Mouse (Mus musculus) right cerebral cortex, postnatal 36 days (tissue): Measurements from ENCODE around the gene Cyfip2.
A peak's percentile ranks its signal among the peaks of the same experiment; 100 is the strongest.

Experiments
- DNase-seq, 2 experiments: peaks; one replicate each; pipeline ENCODE4 v3.0.0; 2022; ENCODE audit warnings: low spot score in 2 of 2, mixed read lengths in 1 of 2

Cyfip2 gene

DNA sequence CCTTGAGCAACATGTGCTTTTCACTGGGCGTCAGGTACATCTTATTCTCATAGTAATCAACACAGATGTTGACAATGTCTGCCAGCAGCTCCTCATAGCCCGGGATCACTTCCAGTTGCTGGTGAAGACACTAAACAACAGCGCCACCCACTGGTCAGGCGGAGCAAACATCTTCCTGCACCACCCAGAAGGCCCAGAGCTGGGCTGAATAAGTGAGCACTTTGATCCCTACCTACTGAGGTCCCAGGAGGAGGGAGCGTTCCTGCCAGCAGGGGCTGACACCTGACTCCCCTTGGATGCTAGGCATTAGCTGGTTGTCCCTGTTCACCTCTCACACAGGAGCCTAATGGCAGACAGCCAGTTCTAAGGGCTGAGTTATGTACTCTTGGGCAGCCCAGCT is 35.9 kb downstream of the Cyfip2 start:
- no peak for DNase-seq

DNA sequence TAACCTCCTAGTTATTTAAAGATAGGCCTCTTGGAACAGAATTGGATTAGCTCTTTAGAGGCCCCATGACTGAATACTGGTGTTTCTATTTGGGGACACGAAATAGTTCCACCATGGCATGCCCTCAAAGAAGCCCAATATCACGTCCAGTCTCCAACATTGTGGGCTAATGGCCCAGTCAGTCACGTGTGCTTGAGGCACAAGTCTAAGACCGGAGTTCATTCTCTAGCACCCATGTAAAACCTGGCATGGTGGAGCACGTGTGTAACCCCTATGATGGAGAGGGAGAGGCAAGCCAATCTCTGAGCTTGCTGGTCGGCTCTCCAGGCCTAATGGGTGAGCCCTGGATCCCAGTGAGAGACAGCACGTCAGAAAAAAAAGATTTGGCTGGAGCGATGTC is 36.5 kb downstream of the Cyfip2 start:
- no peak for DNase-seq

DNA sequence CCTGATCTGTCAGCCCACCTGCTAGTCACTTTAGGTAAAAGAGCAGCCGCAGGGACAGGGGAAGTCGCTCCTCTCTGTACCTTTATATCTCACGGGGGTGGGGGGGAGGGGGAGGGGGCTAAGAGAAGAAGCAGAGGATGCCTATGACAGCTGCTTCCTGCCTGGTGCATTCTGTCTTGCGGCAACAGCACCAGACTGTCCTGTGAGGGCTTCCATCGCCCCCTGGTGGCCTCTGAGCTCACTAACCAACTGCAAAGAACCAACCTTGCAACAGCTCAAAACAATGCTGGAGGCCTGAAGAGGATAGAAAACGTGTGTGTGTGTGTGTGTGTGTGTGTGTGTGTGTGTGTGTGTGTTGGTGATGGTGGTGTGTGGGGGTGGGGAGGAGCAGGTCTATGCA is 37.4 kb downstream of the Cyfip2 start:
- peak; percentile 58 to 70 for DNase-seq

DNA sequence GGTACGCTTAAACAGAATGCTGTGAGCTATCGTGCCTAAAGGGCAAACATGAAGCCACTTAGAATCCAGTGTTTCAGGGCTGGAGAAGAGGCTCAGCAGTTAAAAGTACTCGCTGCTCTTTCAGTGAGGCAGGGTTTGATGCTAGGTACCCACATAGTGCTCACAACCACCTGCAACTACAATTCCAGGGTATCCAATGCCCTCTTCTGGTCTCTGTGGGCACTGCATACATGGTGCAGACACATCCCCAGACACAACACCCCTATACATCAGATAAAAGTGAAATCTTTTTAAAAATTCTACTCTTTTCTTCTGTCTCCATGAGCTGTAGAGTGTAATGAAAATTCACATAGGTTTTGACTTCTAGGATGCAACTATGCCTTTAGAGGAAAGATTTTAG is 38.7 kb downstream of the Cyfip2 start:
- DNase-seq = no peak

DNA sequence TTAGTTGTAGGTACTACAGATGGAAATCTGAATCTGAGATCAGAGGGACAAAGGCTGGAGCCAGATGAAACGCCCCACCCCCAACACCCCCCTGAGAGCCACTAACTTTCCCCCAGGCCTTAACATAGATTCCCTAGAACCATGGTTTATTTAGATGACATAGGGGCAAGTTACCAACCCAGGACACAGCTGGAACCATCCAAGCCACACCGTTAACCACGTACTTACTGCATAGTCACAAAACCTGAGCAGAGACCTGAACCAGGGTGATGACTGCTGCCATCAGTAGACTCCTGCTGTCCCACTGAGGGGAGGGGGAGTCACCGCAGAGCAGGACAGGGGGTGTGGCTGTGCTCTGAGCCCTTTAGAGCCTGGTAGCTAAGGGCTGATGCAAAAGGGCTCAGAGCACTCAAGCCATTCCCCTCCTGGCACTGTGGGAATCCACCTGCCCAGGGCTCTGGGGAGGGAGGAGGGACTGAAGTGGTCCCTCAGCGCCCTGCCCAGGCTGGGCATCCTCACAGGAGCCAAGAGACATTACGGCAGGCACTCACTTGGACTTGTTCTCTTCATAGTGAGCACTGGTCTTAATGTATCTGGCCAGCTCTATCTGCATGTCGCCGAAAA is 40.5 kb downstream of the Cyfip2 start:
- DNase-seq = no peak

DNA sequence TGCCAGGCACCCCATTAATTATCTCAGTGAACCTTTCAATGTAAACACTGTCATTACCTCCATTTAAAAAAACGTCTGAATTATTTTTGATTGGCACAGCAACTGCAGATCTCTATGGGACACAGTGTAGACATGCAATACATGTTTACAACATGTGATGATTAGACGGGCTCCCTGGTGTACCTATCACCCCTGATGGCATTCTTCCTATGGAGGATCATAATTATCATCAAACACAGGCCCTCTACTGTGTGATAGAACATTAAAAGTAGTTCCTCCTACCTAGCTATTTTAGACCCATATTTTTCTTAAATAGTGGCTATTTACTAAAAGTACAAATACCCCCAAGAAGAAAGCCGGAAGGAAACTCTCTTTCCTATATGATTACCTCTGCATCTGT is 42.8 kb downstream of the Cyfip2 start:
- DNase-seq = no peak

DNA sequence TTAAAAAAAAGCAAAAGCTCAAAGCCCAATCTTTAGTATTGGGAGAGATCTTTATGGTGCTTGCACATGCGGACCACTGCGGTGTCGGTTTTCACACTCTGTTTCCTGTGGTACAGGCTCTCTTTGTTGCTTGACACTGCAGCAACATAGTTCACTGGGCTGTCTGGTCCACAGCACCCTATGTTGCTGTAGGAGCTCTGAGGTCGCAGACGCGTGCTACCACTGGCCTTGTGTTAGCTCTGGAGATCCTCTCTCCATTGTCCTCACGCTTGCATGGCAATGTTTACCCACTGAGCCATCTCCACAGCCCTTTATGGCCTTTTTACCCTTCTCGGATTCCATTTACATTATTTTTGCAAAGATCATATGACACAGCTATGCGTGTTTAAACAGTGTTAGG is 43.3 kb downstream of the Cyfip2 start:
- DNase-seq = no peak

DNA sequence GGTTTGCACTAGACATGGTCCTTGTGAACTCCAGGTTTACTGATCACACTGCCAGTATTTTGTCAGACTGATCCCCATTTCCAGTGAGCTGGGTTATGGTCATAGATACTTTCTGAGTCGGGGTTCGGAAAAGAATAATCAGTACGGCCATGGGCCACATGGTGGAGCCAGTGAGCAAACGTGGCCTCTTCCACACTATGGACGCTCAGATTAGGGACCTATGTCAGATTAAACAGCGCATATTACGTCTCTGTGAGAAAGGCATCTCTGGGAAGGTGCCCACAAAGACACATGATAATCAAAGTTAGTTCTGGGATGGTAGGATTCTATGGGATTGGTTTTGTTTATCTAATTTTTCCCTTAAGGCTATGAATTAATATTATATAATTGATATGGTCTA is 43.7 kb downstream of the Cyfip2 start:
- DNase-seq = peak in 1 of 2 experiments; percentile 43

DNA sequence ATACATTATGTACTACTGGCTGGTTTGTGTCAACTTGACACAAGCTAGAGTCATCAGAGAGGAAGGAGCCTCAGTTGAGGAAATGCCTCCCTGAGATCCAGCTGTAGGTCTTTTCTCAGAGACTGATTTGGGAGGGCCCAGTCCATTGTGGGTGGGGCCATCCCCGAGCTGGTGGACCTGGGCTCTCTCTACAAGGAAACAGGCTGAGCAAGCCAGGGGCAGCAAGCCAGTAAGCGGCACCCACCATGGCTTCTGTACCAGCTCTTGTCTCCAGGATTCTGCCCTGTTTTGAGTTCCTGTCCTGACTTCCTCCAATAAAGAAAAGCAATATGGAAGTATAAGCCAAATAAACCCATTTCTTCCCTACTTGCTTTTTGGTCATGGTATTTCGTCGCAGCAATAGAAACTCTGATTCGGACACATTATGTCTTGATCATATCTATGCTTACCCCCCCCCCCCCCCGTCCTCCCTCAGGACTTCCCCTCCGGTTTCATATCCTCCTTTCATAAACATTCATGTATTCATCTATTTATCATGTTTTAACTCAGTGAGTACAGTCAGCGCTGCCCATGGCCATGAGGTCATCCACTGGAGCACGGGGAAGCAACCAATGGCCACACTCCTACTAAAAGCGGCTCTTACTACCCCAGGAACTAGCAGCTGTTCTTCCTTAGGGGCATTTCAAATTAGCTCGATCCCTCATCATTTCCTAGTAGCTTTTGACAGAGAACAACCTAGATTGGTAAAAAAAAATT is 47.5 kb downstream of the Cyfip2 start:
- DNase-seq = no peak

DNA sequence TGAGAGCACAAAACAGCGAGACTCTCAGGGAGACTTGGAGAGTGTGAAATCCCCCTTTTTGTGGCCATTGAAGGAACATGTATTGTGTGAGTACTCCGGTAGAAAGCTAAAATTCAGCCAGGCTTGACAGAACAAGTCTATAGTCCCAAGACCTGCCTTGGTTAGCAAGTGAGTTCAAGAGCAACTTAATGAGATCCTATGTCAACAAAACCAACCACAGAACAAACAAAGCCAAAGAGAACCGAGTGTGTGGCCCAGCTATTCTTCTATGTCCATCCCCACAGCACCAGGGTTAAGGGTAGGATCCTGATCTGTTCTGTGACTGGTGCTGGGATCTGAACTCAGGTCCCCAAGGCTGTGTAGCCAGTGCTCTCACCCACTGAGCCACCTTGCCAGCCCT is 48.1 kb downstream of the Cyfip2 start:
- DNase-seq = no peak

DNA sequence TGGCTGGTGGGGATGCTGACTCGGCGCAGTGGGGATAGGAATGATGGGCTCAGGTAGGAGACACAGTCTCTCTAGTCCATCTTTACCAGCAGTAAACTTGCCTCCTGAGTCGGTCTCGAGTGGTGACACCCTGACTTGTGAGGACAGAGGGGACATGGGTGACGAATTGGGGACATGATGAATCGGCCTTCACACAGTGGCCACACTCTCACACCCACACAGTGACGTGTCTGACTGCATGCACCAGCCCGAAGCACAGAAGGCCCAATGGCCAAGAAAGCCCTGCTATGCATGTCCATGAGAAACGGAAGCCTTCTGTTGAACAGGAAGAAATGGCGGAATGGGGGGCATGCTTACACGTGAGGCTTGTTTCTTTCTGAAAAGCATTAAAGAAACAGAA is 49.4 kb downstream of the Cyfip2 start:
- DNase-seq = no peak

DNA sequence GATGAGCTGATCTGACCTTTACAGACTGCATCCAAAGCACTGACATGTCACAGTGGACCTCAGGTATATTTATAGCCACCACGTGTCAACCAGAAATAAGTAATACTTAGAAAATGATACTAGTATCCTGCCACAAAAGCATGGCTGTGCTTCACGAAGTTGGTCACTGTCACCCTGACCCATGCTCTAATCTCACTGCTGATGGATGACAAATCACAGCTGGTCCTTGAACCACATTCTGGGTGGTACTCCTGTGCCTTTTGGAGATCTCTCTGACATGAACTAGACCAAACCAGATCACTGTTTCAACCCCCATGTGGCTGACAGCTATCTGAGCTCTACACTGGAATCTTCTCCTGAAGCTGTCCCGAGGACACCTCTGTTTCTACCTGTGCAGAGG is 49.8 kb downstream of the Cyfip2 start:
- no peak for DNase-seq

DNA sequence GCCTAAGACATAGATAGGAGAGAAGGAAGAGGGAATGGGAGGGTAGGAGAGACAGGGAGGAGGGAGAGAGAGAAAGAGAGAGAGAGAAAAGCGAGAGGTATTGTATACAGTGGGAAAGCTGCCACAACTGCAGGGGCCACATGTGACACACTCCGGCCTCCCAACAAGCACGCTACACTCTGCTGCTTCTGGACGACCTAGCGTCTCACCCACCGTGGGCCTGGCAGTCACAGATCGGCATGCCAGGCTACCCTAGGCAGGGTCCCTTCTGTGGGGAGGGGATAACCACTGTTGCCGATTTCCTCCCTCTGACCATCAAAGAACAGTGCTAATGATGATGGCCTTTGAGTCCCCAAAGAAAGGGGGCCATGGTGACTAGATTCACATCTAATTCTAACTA is 53.9 kb downstream of the Cyfip2 start:
- DNase-seq = no peak

DNA sequence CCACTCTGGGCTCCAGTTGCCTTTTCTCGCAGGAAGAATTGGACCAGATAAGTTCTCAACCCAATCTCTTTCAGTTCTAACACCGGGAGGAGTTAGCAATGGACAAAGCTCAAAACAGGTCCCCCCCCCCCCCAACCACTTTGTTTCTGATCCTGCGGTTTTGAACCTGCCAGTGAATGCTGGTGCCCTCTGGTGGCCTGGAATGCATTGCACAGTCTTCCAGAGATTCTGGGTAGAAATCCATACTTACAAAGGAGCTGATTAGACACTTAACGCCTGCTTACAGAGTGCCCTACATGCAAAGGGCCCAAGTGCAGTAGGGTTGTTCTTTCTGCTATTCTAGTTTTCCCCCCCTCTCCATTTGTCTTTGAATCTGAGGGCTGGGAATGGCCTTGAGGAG is 54.5 kb downstream of the Cyfip2 start:
- no peak for DNase-seq

DNA sequence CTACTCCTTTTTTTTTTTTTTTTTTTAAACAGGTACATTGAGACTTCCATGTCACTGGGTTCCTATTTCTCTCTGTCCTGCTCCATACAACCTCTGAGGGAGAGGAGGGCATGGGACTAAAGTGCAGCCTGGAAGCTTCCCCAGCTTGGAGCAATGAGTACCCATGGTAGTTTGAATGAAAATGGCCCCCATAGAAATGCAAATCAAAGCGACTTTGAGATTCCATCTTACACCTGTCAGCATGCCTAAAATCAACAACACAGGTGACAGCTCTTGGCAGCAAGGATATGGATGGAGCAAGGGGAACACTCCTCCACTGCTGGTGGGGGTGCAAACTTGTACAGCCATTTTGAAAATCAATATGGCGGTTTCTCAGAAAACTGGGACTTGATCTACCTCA is 57.4 kb downstream of the Cyfip2 start:
- DNase-seq = no peak

DNA sequence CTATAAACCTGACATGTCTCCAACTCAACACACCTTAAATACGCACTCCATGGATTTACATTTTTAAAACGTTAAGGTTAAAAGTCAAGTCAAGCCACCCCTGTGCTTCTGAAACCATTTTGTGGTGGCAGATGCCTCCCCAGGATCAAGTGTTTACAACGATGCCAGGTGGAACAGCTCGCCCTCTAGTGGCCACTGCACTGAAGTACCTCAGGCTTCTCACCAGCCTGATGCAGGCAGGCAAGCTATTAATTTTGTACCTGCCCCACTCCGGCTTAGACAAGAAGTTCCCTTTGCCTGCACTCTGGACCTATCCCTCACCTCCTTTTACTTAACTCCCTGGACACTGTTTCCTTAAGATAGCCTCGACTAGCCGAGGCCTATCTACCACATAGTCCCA is 60.7 kb downstream of the Cyfip2 start:
- peak; percentile 54 to 57 for DNase-seq

DNA sequence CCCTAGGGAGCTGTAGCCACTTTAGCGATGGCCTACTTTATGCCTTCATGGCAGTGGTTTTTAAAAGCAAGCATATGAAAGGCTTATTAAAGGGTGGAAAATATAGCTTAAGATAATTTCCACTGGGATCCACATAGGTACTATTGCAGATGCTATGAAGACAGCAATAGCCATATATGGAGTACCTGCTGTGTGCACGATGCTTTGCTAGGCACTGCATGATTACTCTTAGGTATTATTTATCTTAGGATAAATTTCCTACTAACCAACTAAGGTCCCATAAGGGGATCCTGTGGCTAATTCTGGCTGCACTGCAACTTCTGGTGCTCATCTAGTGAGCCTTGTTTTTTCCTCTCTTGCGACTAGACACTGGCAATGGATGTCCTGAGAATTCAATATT is 64.3 kb downstream of the Cyfip2 start:
- DNase-seq = no peak

DNA sequence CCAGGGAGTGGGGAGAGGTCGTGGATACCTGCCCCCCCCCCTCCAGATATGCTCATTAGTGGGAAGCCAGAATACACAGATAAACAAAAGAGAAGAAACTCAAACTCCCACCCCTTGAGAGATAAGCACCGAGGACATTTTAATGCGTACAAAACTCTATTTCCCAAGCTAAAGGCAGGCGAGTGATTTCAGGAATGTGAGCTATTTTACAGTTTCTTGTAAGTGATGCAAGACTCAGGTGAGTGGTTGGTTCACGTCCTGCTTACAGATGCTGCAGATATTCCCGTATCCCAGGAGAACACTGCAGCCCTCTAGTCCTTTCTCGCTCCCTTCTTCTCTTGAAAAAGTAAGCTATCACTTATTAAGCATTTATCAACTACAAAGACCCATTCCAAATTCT is 66.3 kb downstream of the Cyfip2 start:
- no peak for DNase-seq

DNA sequence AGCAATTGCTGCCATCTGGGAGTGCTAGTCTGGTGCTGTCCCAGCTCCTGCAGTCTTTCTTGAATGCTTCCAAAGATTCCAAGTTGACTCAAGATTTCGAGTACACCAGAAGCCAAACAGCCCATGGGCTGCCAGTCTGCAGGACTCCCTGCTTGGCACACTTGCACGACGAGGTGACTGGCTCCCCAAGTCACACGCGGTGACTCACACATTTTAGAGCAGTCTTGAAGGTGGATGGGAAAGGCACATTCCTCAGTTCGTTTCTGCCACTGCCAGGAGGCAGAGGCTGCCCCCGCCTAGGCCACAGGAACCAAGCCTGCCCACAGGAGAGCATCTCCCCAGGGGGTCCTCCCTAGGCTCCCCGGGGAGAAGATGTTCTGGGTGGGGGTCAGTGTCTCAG is 66.7 kb downstream of the Cyfip2 start:
- peak; percentile 51 to 65 for DNase-seq

DNA sequence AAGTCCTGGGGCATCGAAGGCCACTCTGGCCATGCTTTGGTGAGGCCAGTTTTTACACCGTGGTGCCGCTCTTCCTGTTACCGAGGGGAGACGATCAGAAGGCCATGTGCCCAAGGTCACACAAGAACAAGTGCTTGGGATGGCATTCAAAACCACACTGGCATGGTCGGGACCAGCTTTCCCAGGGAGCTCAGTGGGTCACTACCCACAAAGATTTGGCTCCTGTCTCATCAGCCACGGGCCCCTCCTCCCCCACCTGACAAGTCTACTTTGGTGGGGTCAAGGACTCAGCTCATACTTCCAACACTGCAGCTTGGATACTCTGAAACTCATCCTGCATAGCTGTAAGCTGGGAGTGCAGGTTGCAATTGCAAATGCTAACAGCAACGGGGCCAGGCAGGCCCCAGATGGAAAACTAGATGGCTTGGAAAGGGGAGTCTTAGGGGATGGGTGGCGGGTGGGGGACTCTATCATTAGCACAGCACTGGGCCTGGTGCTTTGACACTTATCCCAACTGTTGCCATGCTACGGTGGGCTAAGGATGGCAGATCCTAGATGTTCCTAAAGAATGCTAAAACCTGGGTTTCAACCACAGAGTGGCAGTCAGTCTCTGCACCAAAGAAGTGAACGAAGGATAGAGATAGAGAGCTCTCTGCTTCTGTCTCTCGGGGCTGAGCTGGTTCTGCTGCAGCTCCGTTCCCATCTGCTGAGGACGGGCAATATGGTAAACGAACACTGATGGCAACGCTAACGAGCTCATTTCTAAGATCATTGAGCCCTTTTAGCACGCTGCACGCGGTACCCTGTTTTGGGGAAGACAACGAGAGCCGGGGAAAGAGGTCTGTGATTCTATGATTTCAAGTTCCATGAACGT is 67.7 kb downstream of the Cyfip2 start:
- DNase-seq = no peak

DNA sequence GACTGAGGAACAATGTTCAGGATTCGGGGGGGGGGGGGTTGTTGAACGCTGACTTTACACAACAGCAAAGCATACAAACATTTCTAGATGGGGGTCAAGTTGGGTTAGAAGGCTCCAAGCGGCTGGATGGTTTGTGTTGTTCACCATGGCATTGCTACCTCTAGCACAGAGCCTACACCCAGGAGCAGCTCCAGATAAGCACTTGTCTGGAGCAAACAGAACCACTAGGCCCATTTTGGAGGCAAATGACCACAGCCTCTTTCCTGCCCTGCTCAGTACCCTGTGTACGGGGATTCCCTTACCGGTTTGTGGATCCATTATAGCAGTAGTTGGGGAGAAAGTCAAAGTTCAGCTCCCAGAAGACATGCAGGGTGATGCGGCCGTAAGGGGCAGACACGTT is 70.7 kb downstream of the Cyfip2 start:
- DNase-seq = no peak

DNA sequence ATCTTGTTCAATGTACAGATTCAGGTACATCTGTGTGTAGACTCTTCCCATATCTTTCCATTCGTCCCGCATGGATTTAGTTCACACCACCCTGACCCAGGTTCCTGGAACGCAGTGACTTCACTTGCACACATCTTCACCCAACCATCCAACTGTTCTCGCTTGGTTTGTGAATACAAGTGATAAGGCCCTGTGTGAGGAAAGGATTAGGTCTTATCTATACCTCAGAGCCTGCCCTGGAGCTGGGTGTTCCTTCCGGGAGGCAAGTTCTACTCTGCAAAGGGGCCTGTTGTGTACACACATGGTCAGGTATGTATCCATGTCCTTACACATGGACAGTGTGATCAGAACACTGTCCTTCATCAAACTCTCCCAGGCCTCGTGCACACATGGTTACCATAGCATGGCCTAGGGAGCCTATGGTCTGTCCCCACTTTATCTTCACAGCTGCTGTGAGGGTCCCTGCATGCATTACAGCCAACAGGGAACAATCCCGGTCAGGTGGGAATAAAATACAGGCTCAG is 71.4 kb downstream of the Cyfip2 start:
- DNase-seq = no peak

DNA sequence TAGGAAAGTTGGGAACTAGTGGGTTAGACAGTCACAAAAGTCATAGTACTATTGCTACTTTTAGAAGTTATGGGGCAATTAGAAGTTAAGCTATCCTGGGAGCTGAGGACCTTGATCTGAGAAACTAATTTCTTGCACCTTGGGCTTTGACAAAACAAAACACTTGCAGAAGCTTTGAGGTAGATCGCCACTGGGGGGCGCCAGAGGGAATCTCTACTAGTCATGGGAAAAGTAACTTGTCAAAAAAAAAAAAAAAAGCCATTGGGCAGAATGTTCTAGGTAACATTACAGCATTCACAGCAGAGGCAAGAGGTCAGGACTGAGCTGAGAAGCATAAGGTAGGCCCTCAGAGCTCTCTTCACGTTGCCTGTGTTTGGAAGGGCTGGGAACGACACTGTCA is 75.7 kb downstream of the Cyfip2 start:
- DNase-seq = peak; percentile 73 to 75
